Mouse (Mus musculus): ENCODE measurements around the gene Pfkfb4.

- TF ChIP-seq CTCF (IDR thresholded peaks at IDR 0.05; ENCODE audit: low read depth) (no peak), EP300 (IDR thresholded peaks at IDR 0.05; ENCODE audit: low read depth) (no peak)
Observed at GRCm38 (mm10) chr9:108955846-108956245, 35.7 kb upstream of the Pfkfb4 start.

Measured in liver, postnatal 0 days (tissue).